In genomic region chr8:111625694-111626527, GRCm38 (mm10) we compare ENCODE assay signal across 8 mouse cellular contexts. TPM values are rescaled to one million over a fixed set of nuclear protein-coding genes. Genes with fewer than 3 reads are reported as not detected.
DNase-seq lines count a peak whose midpoint lies in the region; ATAC-seq and TF ChIP-seq lines count a peak whose summit lies in the region.

No protein-coding gene starts in this region.

- TF ChIP-seq CTCF in E14TG2a.4 (conservative IDR thresholded peaks at IDR 0.05; ENCODE audit: low read length) = peak; percentile 93

- H3K27ac ChIP-seq in forebrain, embryonic 14.5 days (ENCODE audit: low read depth, low read length) = no peak overlapping the region
- H3K27ac ChIP-seq in limb, embryonic 14.5 days (replicated peaks; ENCODE audit: low read depth, low read length) = no peak overlapping the region

- peaks cover 31% of the 10 kb centered on the region for H3K27me3 ChIP-seq in E14TG2a.4 (ENCODE audit: insufficient read depth, low read length)
- no peaks in the 10 kb centered on the region for H3K27me3 ChIP-seq in forebrain, embryonic 14.5 days (replicated peaks; ENCODE audit: control insufficient read depth, insufficient read depth, low read length)
- no peaks in the 10 kb centered on the region for H3K27me3 ChIP-seq in limb, embryonic 14.5 days (ENCODE audit: control insufficient read depth, insufficient read depth, low read length)

- TF ChIP-seq POLR2A in limb, embryonic 14.5 days (IDR thresholded peaks at IDR 0.05; ENCODE audit: borderline replicate concordance, extremely low read depth, insufficient read depth, insufficient read length) = no peak

- no peak overlapping the region for H3K4me2 ChIP-seq in forebrain, embryonic 14.5 days (ENCODE audit: low read length)
- H3K4me2 ChIP-seq in limb, embryonic 14.5 days (replicated peaks; ENCODE audit: low read depth, low read length, severe bottlenecking) = no peak overlapping the region

- peak; percentile 98 for DNase-seq in 3T3-L1 (ENCODE audit: low read depth, low spot score)
- DNase-seq in c-Kit-positive CD71-positive TER-119-negative erythroid progenitor cells, embryonic 14.5 days (ENCODE audit: low read depth) = peak; percentile 66
- peak; percentile 77 for DNase-seq in forebrain, embryonic 14.5 days (ENCODE audit: low spot score)
- DNase-seq in induced T-regulatory cell, adult 2 months (ENCODE audit: low read depth) = peak; percentile 88
- peak; percentile 66 for DNase-seq in limb, embryonic 14.5 days (ENCODE audit: low spot score)
- DNase-seq in ovary, postnatal 36 days (ENCODE audit: low spot score) = peak; percentile 72
- DNase-seq in urinary bladder, postnatal 36 days (ENCODE audit: low spot score in 2 of 2) = peak; percentile 61 to 75

- no peaks in the 10 kb centered on the region for H3K9me3 ChIP-seq in E14TG2a.4 (ENCODE audit: low read length)
- no peaks in the 10 kb centered on the region for H3K9me3 ChIP-seq in forebrain, embryonic 14.5 days (replicated peaks; ENCODE audit: control insufficient read depth, low read length)
- H3K9me3 ChIP-seq in limb, embryonic 14.5 days (ENCODE audit: control insufficient read depth, low read length) = no peaks in the 10 kb centered on the region

- 0 out of 2 replicates have a peak, but pooled peaks cover 7% of the 10 kb centered on the region for H3K36me3 ChIP-seq in E14TG2a.4 (ENCODE audit: insufficient read depth, low read length)
- H3K36me3 ChIP-seq in forebrain, embryonic 14.5 days (ENCODE audit: control insufficient read depth, insufficient read depth, low read length) = peaks cover 42% of the 10 kb centered on the region
- H3K36me3 ChIP-seq in limb, embryonic 14.5 days (ENCODE audit: control insufficient read depth, insufficient read depth, low read length) = peaks cover 48% of the 10 kb centered on the region

- H3K4me3 ChIP-seq in E14TG2a.4 (replicated peaks; ENCODE audit: low read length) = peak overlapping the region; percentile 68; the same call in 1 of the 2 replicates
- H3K4me3 ChIP-seq in forebrain, embryonic 14.5 days (ENCODE audit: low read depth, low read length) = no peak overlapping the region
- H3K4me3 ChIP-seq in limb, embryonic 14.5 days (replicated peaks; ENCODE audit: low read length) = no peak overlapping the region

- peaks cover 97% of the 10 kb centered on the region for H3K4me1 ChIP-seq in E14TG2a.4 (replicated peaks; ENCODE audit: low read depth, low read length)
- no peaks in the 10 kb centered on the region for H3K4me1 ChIP-seq in forebrain, embryonic 14.5 days (ENCODE audit: control insufficient read depth, insufficient read depth, low read length)
- peaks cover 2% of the 10 kb centered on the region; the same call in 1 of the 2 replicates for H3K4me1 ChIP-seq in limb, embryonic 14.5 days (ENCODE audit: control insufficient read depth, insufficient read depth, low read length)

- peak; percentile 62 for ATAC-seq in forebrain, embryonic 14.5 days
- no peak for ATAC-seq in limb, embryonic 14.5 days (ENCODE audit: low FRiP score, low read depth)

- H3K9ac ChIP-seq in forebrain, embryonic 14.5 days (ENCODE audit: low read length) = no peak overlapping the region
- H3K9ac ChIP-seq in limb, embryonic 14.5 days (ENCODE audit: low read depth, low read length, severe bottlenecking) = no peak overlapping the region

- 34% methylated on average over 6 of the region's 6 CpGs for WGBS in forebrain, embryonic 14.5 days
- WGBS in limb, embryonic 14.5 days = 32% methylated on average over 6 of the region's 6 CpGs

RNA-seq across cellular contexts. Expression of gene Ldhd, which starts 4.3 kb away (rescaled TPM):
- polyA plus RNA-seq in forebrain, embryonic 14.5 days (2014; fragmentation: Nextera tagmentation; extraction: Ambion mirVana) = 0.20 and 0.22 TPM in 2 replicates
- 0.77 and 1.1 TPM in 2 replicates for polyA plus RNA-seq in limb, embryonic 14.5 days (2012; rRNA removed)
- polyA plus RNA-seq in limb, embryonic 14.5 days (2014; fragmentation: Nextera tagmentation; extraction: Ambion mirVana) = 0.35 and 0.74 TPM in 2 replicates

RNA-seq across cellular contexts. Expression of gene Zfp1, which starts 17.3 kb away (rescaled TPM):
- polyA plus RNA-seq in forebrain, embryonic 14.5 days (2014; fragmentation: Nextera tagmentation; extraction: Ambion mirVana) = 26.1 and 32.9 TPM in 2 replicates
- 18.3 and 20.8 TPM in 2 replicates for polyA plus RNA-seq in limb, embryonic 14.5 days (2012; rRNA removed)
- 20.7 and 24.7 TPM in 2 replicates for polyA plus RNA-seq in limb, embryonic 14.5 days (2014; fragmentation: Nextera tagmentation; extraction: Ambion mirVana)
